Mouse (Mus musculus) activated CD4-positive, CD25-positive, alpha-beta regulatory T cell, adult 4 months (primary cell): ENCODE results near the gene Rfx7. TPM values are rescaled to one million over a fixed set of nuclear protein-coding genes. Genes with fewer than 3 reads are reported as not detected.
"Not testable (repeated sequence)": the region's sequence is repeated elsewhere in the genome, so short reads cannot be mapped to it uniquely, and the experiment has no call there.

ENCODE experiments used
- ATAC-seq: one replicate; pipeline ENCODE4 v1.8.0; 2017
- polyA plus RNA-seq, 2 experiments: library from polyadenylated mRNA; unstranded; fragments of 100-300 nt; shearing (Covaris generic); gene quantifications; one replicate each; pipeline ENCODE4 v1.2.1; 2017

The Rfx7 gene
- polyA plus RNA-seq, 2 experiments from 2014 or later: 15.6 to 21.0 TPM

GRCm38 (mm10) chr9:72543590-72543989 is 11.6 kb downstream of the Rfx7 start:
- no peak for ATAC-seq

- ATAC-seq: no peak
These were observed 26.7 kb downstream of the Rfx7 start for GRCm38 (mm10) chr9:72558780-72559179.

- no peak for ATAC-seq
These were observed 28.3 kb downstream of the Rfx7 start for GRCm38 (mm10) chr9:72560316-72560715.

GRCm38 (mm10) chr9:72563277-72563676 is 31.2 kb downstream of the Rfx7 start:
- no peak for ATAC-seq

- no peak for ATAC-seq
These were observed 35.1 kb downstream of the Rfx7 start for GRCm38 (mm10) chr9:72567116-72567515.

GRCm38 (mm10) chr9:72580216-72580615 is 48.2 kb downstream of the Rfx7 start:
- ATAC-seq: no peak

DNA sequence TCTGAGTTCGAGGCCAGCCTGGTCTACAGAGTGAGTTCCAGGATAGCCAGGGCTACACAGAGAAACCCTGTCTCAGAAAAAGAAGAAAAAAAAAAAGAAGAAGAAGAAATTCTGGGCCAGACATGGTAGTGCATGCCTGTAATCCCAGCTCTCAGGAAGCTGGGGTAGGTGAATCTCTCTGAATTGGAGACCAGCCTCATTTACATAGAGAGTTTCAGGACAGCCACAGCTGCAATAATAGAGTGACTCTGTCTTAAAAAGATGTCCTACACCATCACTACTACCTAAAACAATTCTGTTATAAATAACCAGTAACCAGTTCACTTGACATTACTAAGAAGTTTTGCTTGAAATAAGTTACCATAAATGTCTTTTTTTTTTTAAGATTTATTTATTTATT is 58.8 kb downstream of the Rfx7 start:
- no peak for ATAC-seq

DNA sequence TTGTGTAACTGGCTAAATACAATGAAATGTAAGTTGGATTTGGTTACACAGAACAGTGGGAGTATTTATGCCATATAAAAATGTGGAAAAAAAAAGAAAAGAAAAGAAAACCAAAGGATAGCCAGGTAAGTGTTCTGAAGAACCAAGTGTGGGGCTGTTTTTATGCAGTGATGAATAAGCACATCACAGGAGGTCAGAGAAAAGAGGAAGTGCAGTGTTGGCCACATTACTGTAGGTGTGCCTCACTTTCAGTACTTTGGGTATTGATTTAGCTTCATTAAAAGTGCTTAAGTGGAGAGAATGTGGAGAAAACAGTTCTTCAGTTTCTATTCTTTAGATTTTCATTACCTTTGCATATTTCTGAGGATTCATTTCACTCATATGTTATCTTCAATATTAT is 60.0 kb downstream of the Rfx7 start:
- ATAC-seq: no peak

- not testable (repeated sequence) for ATAC-seq
These were observed 62.6 kb downstream of the Rfx7 start for GRCm38 (mm10) chr9:72594656-72595055.

GRCm38 (mm10) chr9:72600142-72600541 is 68.1 kb downstream of the Rfx7 start:
- ATAC-seq: no peak

DNA sequence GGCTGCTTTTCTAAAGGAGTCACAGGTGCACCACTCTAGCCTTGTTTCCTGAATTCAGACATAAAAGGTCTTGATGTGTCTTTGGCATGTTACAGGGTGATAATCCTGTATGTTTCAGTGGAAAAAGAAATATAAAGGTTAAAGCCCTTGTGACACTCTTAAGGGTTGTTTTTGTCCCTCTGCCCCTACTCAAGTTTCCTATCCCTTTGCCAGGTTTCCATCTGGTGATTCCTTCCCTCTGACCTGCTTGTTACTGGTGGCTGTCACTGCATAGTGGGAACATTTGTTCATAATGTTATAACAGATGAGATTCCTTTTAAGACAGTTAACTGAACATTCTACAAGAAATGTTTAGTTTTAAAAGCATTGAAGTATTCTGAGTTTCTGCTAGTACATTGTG is 77.7 kb downstream of the Rfx7 start:
- no peak for ATAC-seq

DNA sequence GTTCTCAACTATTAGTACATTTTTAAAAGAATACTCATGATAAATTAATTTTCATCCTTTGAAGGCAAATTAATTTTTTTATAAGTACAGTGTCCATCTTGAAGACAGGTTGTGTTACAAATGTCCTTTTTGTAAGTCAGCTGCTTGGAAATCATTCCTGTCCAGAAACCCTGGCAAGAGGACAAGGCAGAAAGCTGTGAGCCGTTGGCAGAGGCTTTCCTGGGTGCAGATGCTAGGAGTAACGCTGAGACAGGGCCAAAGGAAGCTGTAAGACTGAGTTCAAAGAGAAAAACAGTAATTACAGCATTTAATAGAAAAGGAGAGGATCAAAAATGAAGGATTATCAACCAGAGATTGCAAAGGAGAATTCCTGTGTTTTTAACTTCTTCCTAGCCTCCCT is 81.8 kb downstream of the Rfx7 start:
- ATAC-seq: no peak

DNA sequence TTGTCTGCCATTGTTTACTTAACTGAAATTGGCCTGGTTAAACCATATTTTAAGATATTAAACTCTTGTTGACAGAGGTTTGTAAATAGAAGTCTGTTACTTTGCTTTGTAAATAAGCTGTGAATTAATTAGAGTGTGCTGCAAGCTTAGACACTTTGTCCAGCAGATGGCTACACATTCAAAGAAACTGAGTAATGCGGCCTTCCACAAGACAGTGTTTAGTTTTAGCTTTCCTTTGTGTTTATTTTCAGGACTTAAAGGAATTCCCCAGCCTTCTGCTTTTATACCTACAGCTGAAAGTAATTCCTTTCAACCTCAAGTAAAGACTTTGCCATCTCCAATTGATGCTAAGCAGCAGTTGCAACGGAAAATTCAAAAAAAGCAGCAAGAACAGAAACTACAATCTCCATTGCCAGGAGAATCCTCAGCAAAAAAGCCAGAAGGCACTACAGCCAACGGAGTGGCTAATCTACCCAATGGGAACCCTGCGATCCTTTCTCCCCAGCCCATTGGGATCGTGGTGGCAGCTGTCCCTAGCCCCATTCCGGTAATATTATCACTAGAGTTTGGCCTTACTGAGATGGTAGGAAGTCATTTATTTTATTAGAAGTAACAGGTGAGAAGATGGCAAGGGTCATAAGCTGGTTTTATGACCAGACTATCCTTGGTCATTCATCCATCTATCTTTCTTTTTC is 82.9 kb downstream of the Rfx7 start:
- ATAC-seq: no peak

DNA sequence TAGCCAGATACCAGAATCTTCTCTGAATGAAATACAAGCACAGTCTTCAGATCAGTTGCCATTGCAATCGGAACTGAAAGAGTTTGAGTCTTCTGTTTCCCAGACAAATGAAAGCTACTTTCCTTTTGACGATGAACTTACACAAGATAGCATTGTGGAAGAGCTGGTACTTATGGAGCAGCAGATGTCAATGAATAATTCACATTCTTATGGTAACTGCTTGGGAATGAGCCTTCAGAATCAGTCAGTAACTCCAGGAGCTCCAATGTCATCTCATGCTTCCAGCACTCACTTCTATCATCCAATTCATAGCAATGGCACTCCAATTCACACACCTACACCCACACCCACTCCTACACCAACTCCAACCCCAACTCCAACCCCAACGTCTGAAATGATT is 86.0 kb downstream of the Rfx7 start:
- ATAC-seq: no peak

- ATAC-seq: no peak
These were observed 91.6 kb downstream of the Rfx7 start for GRCm38 (mm10) chr9:72623605-72624004.

DNA sequence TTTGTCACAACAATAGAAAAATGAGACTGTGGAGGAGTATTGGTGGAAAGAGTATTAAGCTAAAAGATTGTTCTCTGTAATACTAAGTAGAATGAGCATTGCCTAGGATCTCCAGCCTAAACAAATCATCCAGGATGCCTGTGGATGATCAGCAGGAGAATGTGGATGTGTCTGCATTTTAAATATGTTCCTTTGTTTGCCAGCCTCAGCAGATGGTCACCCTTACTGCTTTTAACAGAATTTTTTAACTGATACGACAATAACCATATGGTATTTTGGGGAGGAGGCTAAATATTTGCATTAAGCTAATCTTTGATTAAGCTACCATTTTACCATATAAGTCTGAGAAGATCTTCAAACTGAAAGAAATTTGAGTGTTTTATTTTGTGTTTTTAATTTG is 95.6 kb downstream of the Rfx7 start:
- ATAC-seq: no peak

DNA sequence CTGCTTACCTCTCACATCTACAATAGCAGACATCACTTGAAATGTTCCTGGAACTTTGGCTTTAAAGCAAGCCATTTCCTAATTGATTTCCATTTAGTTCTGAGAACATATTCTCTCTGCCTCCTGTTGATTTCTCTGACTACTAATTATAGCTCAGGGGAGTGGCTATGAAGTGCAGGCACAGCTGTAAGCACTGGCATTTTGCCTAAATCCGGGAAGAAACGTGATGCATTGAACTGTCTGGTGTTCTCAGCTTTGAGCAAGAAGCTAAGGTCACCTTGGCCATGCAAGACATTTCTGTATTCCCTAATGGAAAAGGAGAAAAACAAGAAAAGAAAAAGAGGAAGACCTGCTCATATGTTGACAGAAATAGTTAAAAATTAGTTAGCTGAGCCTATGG is 96.6 kb downstream of the Rfx7 start:
- ATAC-seq: no peak

DNA sequence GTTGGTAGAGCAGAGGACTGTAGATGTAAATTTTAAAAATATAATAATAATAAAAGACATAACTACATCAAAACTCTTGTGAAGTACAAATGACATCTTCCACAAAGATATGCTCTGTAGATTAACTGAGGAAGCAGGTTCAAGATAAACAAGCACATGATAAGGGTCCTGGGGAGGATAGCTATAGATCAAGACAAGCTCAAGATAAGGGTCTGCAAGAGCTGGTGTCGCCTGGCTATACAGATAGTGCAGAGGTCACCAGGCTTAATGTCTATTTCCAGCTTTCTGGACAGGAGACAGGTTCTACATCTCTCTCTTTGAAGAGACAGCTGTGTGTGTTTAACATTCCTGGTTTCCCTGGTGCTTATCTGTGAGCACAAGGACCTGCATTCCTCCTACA is 100.2 kb downstream of the Rfx7 start:
- ATAC-seq: no peak

DNA sequence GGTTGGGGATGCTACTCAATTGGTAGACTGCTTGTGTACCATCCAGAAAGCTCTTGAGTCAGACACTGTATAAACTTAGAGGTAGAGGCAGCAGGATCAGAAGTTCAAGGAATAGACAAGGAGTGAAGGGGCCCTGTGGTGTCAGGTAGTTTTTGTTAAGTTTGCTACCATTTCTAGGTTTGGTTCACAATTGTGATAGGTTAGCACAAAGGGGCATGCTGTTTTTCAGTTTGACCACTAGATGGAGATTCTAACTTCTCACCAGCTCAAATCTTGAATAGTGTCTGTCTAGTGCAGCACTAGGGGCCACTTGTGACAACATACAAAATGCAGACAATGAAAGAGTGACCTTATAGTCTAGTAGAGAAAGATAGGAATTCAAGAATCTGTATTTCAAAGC is 103.1 kb downstream of the Rfx7 start:
- ATAC-seq: peak; percentile 43

DNA sequence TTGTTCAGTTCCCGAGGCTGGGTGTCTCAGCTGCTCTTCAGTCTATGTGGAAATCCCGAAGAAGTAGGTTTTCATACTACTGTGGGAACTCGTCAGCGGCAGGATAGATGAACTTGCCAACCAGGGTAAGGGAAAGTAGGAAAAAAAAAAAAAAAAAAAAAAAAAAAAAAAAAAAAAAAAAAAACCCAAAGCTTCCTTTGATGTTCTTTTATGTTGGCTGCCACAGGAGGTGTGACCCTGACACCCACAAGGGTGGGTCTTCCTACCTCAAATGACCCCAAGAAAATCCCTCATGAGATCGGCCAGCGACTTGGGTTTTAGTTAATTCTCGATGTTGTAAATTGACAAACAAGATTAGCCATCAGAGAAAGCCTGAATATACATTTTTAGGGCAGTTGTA is 104.5 kb downstream of the Rfx7 start:
- no peak for ATAC-seq

- ATAC-seq: no peak
These were observed 105.2 kb downstream of the Rfx7 start for GRCm38 (mm10) chr9:72637243-72637642.

DNA sequence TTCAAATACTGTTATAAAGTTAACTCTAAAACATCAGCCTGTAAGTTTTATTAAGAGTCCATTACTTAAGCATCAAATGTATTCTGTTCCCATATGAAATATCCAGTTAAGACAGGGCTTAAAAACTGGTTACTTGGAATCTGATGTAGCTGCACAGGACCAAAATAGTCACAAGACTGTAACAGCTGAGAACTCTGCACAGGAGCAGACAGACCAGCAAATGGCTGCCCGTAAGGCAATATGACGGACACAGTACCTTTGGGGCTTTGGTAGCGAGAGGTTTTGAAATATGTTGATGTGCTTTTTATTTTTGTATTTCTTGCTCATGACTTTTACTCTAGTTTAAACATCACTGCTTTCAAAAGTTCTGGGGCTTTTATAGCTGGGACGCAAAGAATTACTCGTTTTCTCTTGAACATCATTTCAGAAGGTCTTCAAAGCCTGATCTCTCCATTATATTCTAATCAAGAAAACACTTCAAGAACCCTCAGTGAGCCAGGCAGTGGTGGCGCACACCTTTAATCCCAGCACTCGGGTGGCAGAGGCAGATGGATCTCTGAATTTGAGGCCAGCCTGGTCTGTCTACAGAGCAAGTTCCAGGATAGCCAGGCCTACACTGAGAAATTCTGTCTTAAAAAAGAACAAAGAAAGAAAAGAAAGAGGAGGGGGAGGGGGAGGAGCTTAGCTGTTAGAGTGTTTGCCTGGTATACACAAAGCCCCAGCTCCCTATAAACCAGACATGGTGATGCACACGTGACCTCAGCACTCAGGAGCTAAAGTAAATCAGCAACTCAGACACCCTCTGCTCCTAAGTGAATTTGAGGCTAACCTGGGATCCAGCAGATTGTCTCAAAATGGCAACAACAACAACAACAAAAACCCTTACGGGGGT is 107.2 kb downstream of the Rfx7 start:
- ATAC-seq: no peak

DNA sequence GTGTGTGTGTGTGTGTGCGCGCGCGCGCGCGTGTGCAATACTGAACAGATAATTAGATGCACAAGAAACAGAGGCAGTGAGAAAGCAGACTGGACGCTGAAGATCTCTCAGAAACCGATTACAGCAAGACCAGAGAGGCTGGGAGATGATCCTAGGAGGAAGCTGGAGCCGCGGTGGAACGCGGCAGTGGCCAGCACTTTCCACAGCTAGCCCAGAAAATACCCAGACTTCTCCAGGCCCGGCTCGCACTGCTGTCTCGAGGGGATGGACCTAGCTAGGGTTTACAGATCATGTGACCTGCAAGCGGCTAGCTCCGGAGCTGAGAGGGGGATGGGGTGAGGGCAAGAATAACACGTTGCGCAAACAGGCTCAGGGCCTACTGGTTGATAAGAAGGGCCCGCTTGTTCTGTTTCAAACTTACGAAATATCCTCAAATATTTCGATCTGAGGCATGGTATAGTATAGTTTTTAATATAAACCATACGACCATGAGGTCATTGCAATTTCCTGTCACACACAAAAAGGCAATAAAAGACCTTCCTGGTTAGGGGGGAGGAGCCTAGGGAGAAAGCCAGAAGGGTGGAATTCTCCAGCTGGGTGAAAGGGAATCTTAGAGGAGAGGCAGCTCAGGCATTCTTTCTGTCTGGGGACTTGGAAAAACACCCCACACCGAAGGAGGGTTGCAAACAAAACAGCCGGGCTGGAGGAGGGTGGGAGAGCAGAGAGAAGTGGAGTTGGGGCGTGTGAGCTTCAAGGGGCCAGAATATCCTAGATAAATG is 108.0 kb downstream of the Rfx7 start:
- no peak for ATAC-seq
